Mouse (Mus musculus): ENCODE measurements at regions not wholly inside any gene's neighbourhood (a gene's known extent, or its start where the extent isn't known, plus 50 kb on each side); places are given as distances from the start of the nearest gene placed in this dataset.

- no peak overlapping the region for H3K4me3 ChIP-seq (ENCODE audit: low read depth, low read length)
- H3K9ac ChIP-seq (ENCODE audit: low read length): no peak overlapping the region
- no peak overlapping the region for H3K4me2 ChIP-seq (ENCODE audit: low read depth, low read length, severe bottlenecking)
- no peaks in the 10 kb centered on the region for H3K9me3 ChIP-seq (ENCODE audit: control insufficient read depth, low read length)
- ATAC-seq (replicated peaks; ENCODE audit: low FRiP score) (no peak), DNase-seq (ENCODE audit: low spot score) (no peak)
- no peaks in the 10 kb centered on the region for H3K36me3 ChIP-seq (ENCODE audit: control insufficient read depth, insufficient read depth, low read length)
- H3K27ac ChIP-seq (ENCODE audit: low read depth, low read length): no peak overlapping the region
- H3K4me1 ChIP-seq (replicated peaks; ENCODE audit: control insufficient read depth, insufficient read depth, low read length): peaks cover 3% of the 10 kb centered on the region
- no peaks in the 10 kb centered on the region for H3K27me3 ChIP-seq (ENCODE audit: control insufficient read depth, insufficient read depth, low read length)
- 90% methylated on average over 14 of the region's 14 CpGs for WGBS
These were observed 114.2 kb upstream of the 1600014C23Rik start for GRCm38 (mm10) chr17:45847701-45848378.

- H3K9me3 ChIP-seq (ENCODE audit: control insufficient read depth, low read length): no peaks in the 10 kb centered on the region; the same call in 1 of the 2 replicates
- H3K27me3 ChIP-seq (ENCODE audit: control insufficient read depth, insufficient read depth, low read length): no peaks in the 10 kb centered on the region
- WGBS: 89% methylated on average over 5 of the region's 5 CpGs
- no peaks in the 10 kb centered on the region for H3K36me3 ChIP-seq (ENCODE audit: control insufficient read depth, insufficient read depth, low read length)
- ATAC-seq (replicated peaks; ENCODE audit: low FRiP score): no peak
- no peak overlapping the region for H3K4me3 ChIP-seq (ENCODE audit: low read depth, low read length)
- H3K9ac ChIP-seq (ENCODE audit: low read length): no peak overlapping the region
- DNase-seq (ENCODE audit: low spot score): no peak
- H3K27ac ChIP-seq (ENCODE audit: low read depth, low read length): no peak overlapping the region
- H3K4me2 ChIP-seq (ENCODE audit: low read depth, low read length, severe bottlenecking): no peak overlapping the region
- no peaks in the 10 kb centered on the region for H3K4me1 ChIP-seq (replicated peaks; ENCODE audit: control insufficient read depth, insufficient read depth, low read length)
These were observed 112.2 kb upstream of the 1600014C23Rik start for GRCm38 (mm10) chr17:45845832-45846231.

GRCm38 (mm10) chr17:45836731-45837130 lies 103.1 kb upstream of the 1600014C23Rik start:
- Histone ChIP-seq H3K4me2 (ENCODE audit: low read depth, low read length, severe bottlenecking) (no peak overlapping the region), H3K4me1 (replicated peaks; ENCODE audit: control insufficient read depth, insufficient read depth, low read length) (no peaks in the 10 kb centered on the region), H3K27ac (ENCODE audit: low read depth, low read length) (no peak overlapping the region), H3K36me3 (ENCODE audit: control insufficient read depth, insufficient read depth, low read length) (no peaks in the 10 kb centered on the region), H3K9ac (ENCODE audit: low read length) (no peak overlapping the region), H3K4me3 (ENCODE audit: low read depth, low read length) (no peak overlapping the region), H3K9me3 (ENCODE audit: control insufficient read depth, low read length) (no peaks in the 10 kb centered on the region), H3K27me3 (ENCODE audit: control insufficient read depth, insufficient read depth, low read length) (no peaks in the 10 kb centered on the region)
- no peak for DNase-seq (ENCODE audit: low spot score)
- 64% methylated on average over 7 of the region's 7 CpGs for WGBS
- ATAC-seq (replicated peaks; ENCODE audit: low FRiP score): no peak

- no peaks in the 10 kb centered on the region for H3K27me3 ChIP-seq (ENCODE audit: control insufficient read depth, insufficient read depth, low read length)
- H3K27ac ChIP-seq (ENCODE audit: low read depth, low read length): no peak overlapping the region
- H3K4me1 ChIP-seq (replicated peaks; ENCODE audit: control insufficient read depth, insufficient read depth, low read length): no peaks in the 10 kb centered on the region
- DNase-seq (ENCODE audit: low spot score) (no peak), ATAC-seq (replicated peaks; ENCODE audit: low FRiP score) (no peak)
- no peak overlapping the region for H3K9ac ChIP-seq (ENCODE audit: low read length)
- no peak overlapping the region for H3K4me2 ChIP-seq (ENCODE audit: low read depth, low read length, severe bottlenecking)
- WGBS: 70% methylated on average over 7 of the region's 7 CpGs
- no peak overlapping the region for H3K4me3 ChIP-seq (ENCODE audit: low read depth, low read length)
- H3K9me3 ChIP-seq (ENCODE audit: control insufficient read depth, low read length): no peaks in the 10 kb centered on the region
- H3K36me3 ChIP-seq (ENCODE audit: control insufficient read depth, insufficient read depth, low read length): no peaks in the 10 kb centered on the region
These were observed 102.6 kb upstream of the 1600014C23Rik start for GRCm38 (mm10) chr17:45836253-45836652.

- DNase-seq (ENCODE audit: low spot score) (no peak), ATAC-seq (replicated peaks; ENCODE audit: low FRiP score) (no peak)
- H3K4me3 ChIP-seq (ENCODE audit: low read depth, low read length): no peak overlapping the region
- no peaks in the 10 kb centered on the region for H3K4me1 ChIP-seq (replicated peaks; ENCODE audit: control insufficient read depth, insufficient read depth, low read length)
- no peaks in the 10 kb centered on the region for H3K27me3 ChIP-seq (ENCODE audit: control insufficient read depth, insufficient read depth, low read length)
- peaks cover 3% of the 10 kb centered on the region; the same call in 1 of the 2 replicates for H3K9me3 ChIP-seq (ENCODE audit: control insufficient read depth, low read length)
- H3K9ac ChIP-seq (ENCODE audit: low read length): no peak overlapping the region
- H3K4me2 ChIP-seq (ENCODE audit: low read depth, low read length, severe bottlenecking): no peak overlapping the region
- H3K27ac ChIP-seq (ENCODE audit: low read depth, low read length): no peak overlapping the region
- WGBS: 86% methylated on average over 10 of the region's 10 CpGs
- no peaks in the 10 kb centered on the region for H3K36me3 ChIP-seq (ENCODE audit: control insufficient read depth, insufficient read depth, low read length)
These were observed 101.0 kb upstream of the 1600014C23Rik start for GRCm38 (mm10) chr17:45834518-45835071.

- ATAC-seq (replicated peaks; ENCODE audit: low FRiP score) (no peak), DNase-seq (ENCODE audit: low spot score) (no peak)
- Histone ChIP-seq H3K4me1 (replicated peaks; ENCODE audit: control insufficient read depth, insufficient read depth, low read length) (peaks cover 1% of the 10 kb centered on the region; the same call in 1 of the 2 replicates), H3K9me3 (ENCODE audit: control insufficient read depth, low read length) (peaks cover 3% of the 10 kb centered on the region; the same call in 1 of the 2 replicates), H3K4me3 (ENCODE audit: low read depth, low read length) (no peak overlapping the region), H3K27ac (ENCODE audit: low read depth, low read length) (no peak overlapping the region), H3K9ac (ENCODE audit: low read length) (no peak overlapping the region), H3K27me3 (ENCODE audit: control insufficient read depth, insufficient read depth, low read length) (no peaks in the 10 kb centered on the region), H3K4me2 (ENCODE audit: low read depth, low read length, severe bottlenecking) (no peak overlapping the region), H3K36me3 (ENCODE audit: control insufficient read depth, insufficient read depth, low read length) (no peaks in the 10 kb centered on the region)
- 83% methylated on average over 5 of the region's 5 CpGs for WGBS
These were observed 96.7 kb upstream of the 1600014C23Rik start for GRCm38 (mm10) chr17:45830324-45830723.

- Histone ChIP-seq H3K4me2 (ENCODE audit: low read depth, low read length, severe bottlenecking) (no peak overlapping the region), H3K36me3 (ENCODE audit: control insufficient read depth, insufficient read depth, low read length) (no peaks in the 10 kb centered on the region), H3K27me3 (ENCODE audit: control insufficient read depth, insufficient read depth, low read length) (no peaks in the 10 kb centered on the region), H3K4me1 (replicated peaks; ENCODE audit: control insufficient read depth, insufficient read depth, low read length) (peaks cover 6% of the 10 kb centered on the region; the same call in 1 of the 2 replicates), H3K9me3 (ENCODE audit: control insufficient read depth, low read length) (peaks cover 3% of the 10 kb centered on the region; the same call in 1 of the 2 replicates), H3K9ac (ENCODE audit: low read length) (no peak overlapping the region), H3K27ac (ENCODE audit: low read depth, low read length) (no peak overlapping the region), H3K4me3 (ENCODE audit: low read depth, low read length) (no peak overlapping the region)
- DNase-seq (ENCODE audit: low spot score) (no peak), ATAC-seq (replicated peaks; ENCODE audit: low FRiP score) (no peak)
- 93% methylated on average over 9 of the region's 9 CpGs for WGBS
These were observed 95.9 kb upstream of the 1600014C23Rik start for GRCm38 (mm10) chr17:45829571-45829970.

GRCm38 (mm10) chr17:45828843-45829242 lies 95.2 kb upstream of the 1600014C23Rik start:
- H3K4me1 ChIP-seq (replicated peaks; ENCODE audit: control insufficient read depth, insufficient read depth, low read length): peaks cover 6% of the 10 kb centered on the region; the same call in 1 of the 2 replicates
- WGBS: 89% methylated on average over 11 of the region's 11 CpGs
- DNase-seq (ENCODE audit: low spot score): no peak
- H3K27ac ChIP-seq (ENCODE audit: low read depth, low read length): no peak overlapping the region
- H3K9ac ChIP-seq (ENCODE audit: low read length): no peak overlapping the region
- H3K36me3 ChIP-seq (ENCODE audit: control insufficient read depth, insufficient read depth, low read length): no peaks in the 10 kb centered on the region
- no peak overlapping the region for H3K4me3 ChIP-seq (ENCODE audit: low read depth, low read length)
- peaks cover 3% of the 10 kb centered on the region; the same call in 1 of the 2 replicates for H3K9me3 ChIP-seq (ENCODE audit: control insufficient read depth, low read length)
- H3K27me3 ChIP-seq (ENCODE audit: control insufficient read depth, insufficient read depth, low read length): no peaks in the 10 kb centered on the region
- H3K4me2 ChIP-seq (ENCODE audit: low read depth, low read length, severe bottlenecking): no peak overlapping the region
- ATAC-seq (replicated peaks; ENCODE audit: low FRiP score): no peak
